Mouse (Mus musculus) kidney, embryonic 15.5 days (tissue): ENCODE measurements at regions not wholly inside any gene's neighbourhood (a gene's known extent, or its start where the extent isn't known, plus 50 kb on each side); places are given as distances from the start of the nearest gene placed in this dataset.

Source experiments
- ATAC-seq: fragments of 200-750 bp; cut with Nextera tagmentation; replicated peaks from 2 replicates; pipeline ENCODE4 v1.8.0; 2017; ENCODE audit warnings: moderate TSS enrichment; ENCODE audit not compliant: low FRiP score
- H3K27ac ChIP-seq: fragments of 300-500 bp; sonication (generic); 2 replicates; pipeline ENCODE4 v1.5.1; 2015; ENCODE audit warnings: mild to moderate bottlenecking, inconsistent platforms
- H3K27me3 ChIP-seq: fragments of 300-500 bp; sonication (generic); 2 replicates; pipeline ENCODE4 v1.6.1; 2015; ENCODE audit warnings: inconsistent platforms
- H3K36me3 ChIP-seq: fragments of 300-500 bp; sonication (generic); 2 replicates; pipeline ENCODE4 v1.6.1; 2015; ENCODE audit warnings: inconsistent platforms
- H3K4me1 ChIP-seq: fragments of 300-500 bp; sonication (generic); 2 replicates; pipeline ENCODE4 v1.6.1; 2015; ENCODE audit warnings: inconsistent platforms
- H3K4me2 ChIP-seq: fragments of 300-500 bp; sonication (generic); 2 replicates; pipeline ENCODE4 v1.6.1; 2015; ENCODE audit warnings: moderate library complexity, mild to moderate bottlenecking, inconsistent platforms
- H3K4me3 ChIP-seq: fragments of 300-500 bp; sonication (generic); replicated peaks from 2 replicates; pipeline ENCODE4 v1.5.1; 2015; ENCODE audit warnings: mild to moderate bottlenecking, inconsistent platforms
- H3K9ac ChIP-seq: fragments of 300-500 bp; sonication (generic); 2 replicates; pipeline ENCODE4 v1.6.1; 2015; ENCODE audit warnings: mild to moderate bottlenecking, inconsistent platforms
- H3K9me3 ChIP-seq: fragments of 300-500 bp; sonication (generic); replicated peaks from 2 replicates; pipeline ENCODE4 v1.6.1; 2016; ENCODE audit warnings: inconsistent platforms
- WGBS: fragments of 180-500 bp; shearing (Covaris S2); methylation state at CpG from one replicate; pipeline ENCODE4 v1.1.7; 2015; ENCODE audit warnings: mixed read lengths; 5-methylcytosine and 5-hydroxymethylcytosine counted together

- Histone ChIP-seq H3K36me3 (no peaks in the 10 kb centered on the region), H3K4me2 (no peak overlapping the region), H3K27ac (no peak overlapping the region), H3K27me3 (no peaks in the 10 kb centered on the region), H3K4me1 (0 out of 2 replicates have a peak, but pooled peaks cover 5% of the 10 kb centered on the region), H3K9me3 (no peaks in the 10 kb centered on the region), H3K9ac (no peak overlapping the region), H3K4me3 (no peak overlapping the region)
- WGBS: 94% methylated on average over 1 of the region's 1 CpGs
- ATAC-seq: no peak
Measured at GRCm38 (mm10) chr8:128559004-128559662, 126.3 kb upstream of the Itgb1 start.

GRCm38 (mm10) chr8:128560418-128560817 lies 125.0 kb upstream of the Itgb1 start:
- ATAC-seq: no peak
- Histone ChIP-seq H3K4me3 (no peak overlapping the region), H3K4me1 (0 out of 2 replicates have a peak, but pooled peaks cover 5% of the 10 kb centered on the region), H3K27me3 (no peaks in the 10 kb centered on the region), H3K36me3 (no peaks in the 10 kb centered on the region), H3K9me3 (no peaks in the 10 kb centered on the region), H3K9ac (no peak overlapping the region), H3K27ac (no peak overlapping the region), H3K4me2 (no peak overlapping the region)
- 52% methylated on average over 2 of the region's 2 CpGs for WGBS

GRCm38 (mm10) chr8:128561016-128561415 lies 124.4 kb upstream of the Itgb1 start:
- H3K4me3 ChIP-seq: no peak overlapping the region
- no peaks in the 10 kb centered on the region for H3K36me3 ChIP-seq
- no peak overlapping the region for H3K4me2 ChIP-seq
- H3K9me3 ChIP-seq: no peaks in the 10 kb centered on the region
- H3K9ac ChIP-seq: no peak overlapping the region
- 0 out of 2 replicates have a peak, but pooled peaks cover 5% of the 10 kb centered on the region for H3K4me1 ChIP-seq
- no peak for ATAC-seq
- no peaks in the 10 kb centered on the region for H3K27me3 ChIP-seq
- 93% methylated on average over 1 of the region's 1 CpGs for WGBS
- H3K27ac ChIP-seq: no peak overlapping the region

- Histone ChIP-seq H3K4me3 (no peak overlapping the region), H3K9ac (no peak overlapping the region), H3K4me2 (no peak overlapping the region), H3K9me3 (no peaks in the 10 kb centered on the region), H3K27ac (0 out of 2 replicates have a peak overlapping the region, but pooled peaks have one; percentile 10), H3K27me3 (no peaks in the 10 kb centered on the region), H3K36me3 (no peaks in the 10 kb centered on the region), H3K4me1 (0 out of 2 replicates have a peak, but pooled peaks cover 5% of the 10 kb centered on the region)
- WGBS: 18% methylated on average over 3 of the region's 3 CpGs
- ATAC-seq: peak; percentile 77; the same call in 1 of the 2 replicates
Measured at GRCm38 (mm10) chr8:128562625-128563024, 122.8 kb upstream of the Itgb1 start.

GRCm38 (mm10) chr8:128563744-128564143 lies 121.7 kb upstream of the Itgb1 start:
- Histone ChIP-seq H3K9me3 (no peaks in the 10 kb centered on the region), H3K27me3 (no peaks in the 10 kb centered on the region), H3K4me3 (no peak overlapping the region), H3K9ac (no peak overlapping the region), H3K4me2 (no peak overlapping the region), H3K27ac (no peak overlapping the region), H3K36me3 (no peaks in the 10 kb centered on the region), H3K4me1 (0 out of 2 replicates have a peak, but pooled peaks cover 5% of the 10 kb centered on the region)
- ATAC-seq: no peak
- WGBS: 38% methylated on average over 3 of the region's 3 CpGs

- Histone ChIP-seq H3K9ac (no peak overlapping the region), H3K4me2 (no peak overlapping the region), H3K9me3 (no peaks in the 10 kb centered on the region), H3K27ac (no peak overlapping the region), H3K4me1 (no peaks in the 10 kb centered on the region), H3K27me3 (no peaks in the 10 kb centered on the region), H3K4me3 (no peak overlapping the region), H3K36me3 (no peaks in the 10 kb centered on the region)
- ATAC-seq: no peak
Measured at GRCm38 (mm10) chr8:128572291-128572690, 113.2 kb upstream of the Itgb1 start.

GRCm38 (mm10) chr8:128594114-128594513 lies 91.3 kb upstream of the Itgb1 start:
- H3K36me3 ChIP-seq: no peaks in the 10 kb centered on the region
- H3K9me3 ChIP-seq: no peaks in the 10 kb centered on the region
- H3K4me2 ChIP-seq: no peak overlapping the region
- no peaks in the 10 kb centered on the region for H3K27me3 ChIP-seq
- no peak for ATAC-seq
- no peak overlapping the region for H3K9ac ChIP-seq
- peaks cover 3% of the 10 kb centered on the region for H3K4me1 ChIP-seq
- H3K4me3 ChIP-seq: no peak overlapping the region
- H3K27ac ChIP-seq: no peak overlapping the region
- 81% methylated on average over 2 of the region's 2 CpGs for WGBS

GRCm38 (mm10) chr8:128594780-128595179 lies 90.7 kb upstream of the Itgb1 start:
- ATAC-seq: 0 out of 2 replicates have a peak, but pooled peaks have one; percentile 18
- Histone ChIP-seq H3K9ac (no peak overlapping the region), H3K36me3 (no peaks in the 10 kb centered on the region), H3K9me3 (no peaks in the 10 kb centered on the region), H3K4me1 (peaks cover 3% of the 10 kb centered on the region), H3K4me3 (no peak overlapping the region), H3K4me2 (no peak overlapping the region), H3K27ac (no peak overlapping the region), H3K27me3 (no peaks in the 10 kb centered on the region)
- WGBS: 23% methylated on average over 1 of the region's 1 CpGs

GRCm38 (mm10) chr8:128605588-128605987 lies 79.9 kb upstream of the Itgb1 start:
- no peaks in the 10 kb centered on the region for H3K27me3 ChIP-seq
- H3K36me3 ChIP-seq: no peaks in the 10 kb centered on the region
- no peak overlapping the region for H3K4me2 ChIP-seq
- no peak overlapping the region for H3K4me3 ChIP-seq
- H3K9me3 ChIP-seq: no peaks in the 10 kb centered on the region
- no peak overlapping the region for H3K27ac ChIP-seq
- 82% methylated on average over 3 of the region's 3 CpGs for WGBS
- 0 out of 2 replicates have a peak, but pooled peaks cover 3% of the 10 kb centered on the region for H3K4me1 ChIP-seq
- no peak overlapping the region for H3K9ac ChIP-seq
- ATAC-seq: no peak

GRCm38 (mm10) chr8:128608876-128609275 lies 76.6 kb upstream of the Itgb1 start:
- no peaks in the 10 kb centered on the region for H3K27me3 ChIP-seq
- H3K4me1 ChIP-seq: 0 out of 2 replicates have a peak, but pooled peaks cover 3% of the 10 kb centered on the region
- H3K4me3 ChIP-seq: no peak overlapping the region
- peak overlapping the region; percentile 41 for H3K27ac ChIP-seq
- no peaks in the 10 kb centered on the region for H3K36me3 ChIP-seq
- H3K4me2 ChIP-seq: no peak overlapping the region
- no peak overlapping the region for H3K9ac ChIP-seq
- 20% methylated on average over 2 of the region's 2 CpGs for WGBS
- H3K9me3 ChIP-seq: no peaks in the 10 kb centered on the region
- ATAC-seq: peak; percentile 66; the same call in 1 of the 2 replicates

- Histone ChIP-seq H3K4me2 (no peak overlapping the region), H3K9me3 (no peaks in the 10 kb centered on the region), H3K9ac (no peak overlapping the region), H3K36me3 (no peaks in the 10 kb centered on the region), H3K4me1 (0 out of 2 replicates have a peak, but pooled peaks cover 3% of the 10 kb centered on the region), H3K27me3 (no peaks in the 10 kb centered on the region), H3K4me3 (no peak overlapping the region), H3K27ac (no peak overlapping the region)
- WGBS: 47% methylated on average over 5 of the region's 5 CpGs
- no peak for ATAC-seq
Measured at GRCm38 (mm10) chr8:128612607-128613006, 72.8 kb upstream of the Itgb1 start.

- no peak overlapping the region for H3K4me3 ChIP-seq
- no peaks in the 10 kb centered on the region for H3K36me3 ChIP-seq
- no peaks in the 10 kb centered on the region for H3K27me3 ChIP-seq
- H3K27ac ChIP-seq: no peak overlapping the region
- H3K9ac ChIP-seq: no peak overlapping the region
- no peaks in the 10 kb centered on the region for H3K9me3 ChIP-seq
- no peaks in the 10 kb centered on the region for H3K4me1 ChIP-seq
- WGBS: 66% methylated on average over 1 of the region's 1 CpGs
- no peak overlapping the region for H3K4me2 ChIP-seq
- no peak for ATAC-seq
Measured at GRCm38 (mm10) chr8:128617854-128618253, 67.6 kb upstream of the Itgb1 start.

GRCm38 (mm10) chr8:128619086-128619485 lies 66.4 kb upstream of the Itgb1 start:
- Histone ChIP-seq H3K4me1 (no peaks in the 10 kb centered on the region), H3K9ac (no peak overlapping the region), H3K27me3 (no peaks in the 10 kb centered on the region), H3K9me3 (no peaks in the 10 kb centered on the region), H3K4me2 (no peak overlapping the region), H3K36me3 (no peaks in the 10 kb centered on the region), H3K4me3 (no peak overlapping the region), H3K27ac (no peak overlapping the region)
- WGBS: 47% methylated on average over 1 of the region's 1 CpGs
- no peak for ATAC-seq
